Mouse (Mus musculus): ENCODE results near the gene Rac2. TPM values are rescaled to one million over a fixed set of nuclear protein-coding genes. Genes with fewer than 3 reads are reported as not detected.

Gene Rac2
- polyA plus RNA-seq, 1 experiment from 2014 or later: 7.7 TPM

DNA sequence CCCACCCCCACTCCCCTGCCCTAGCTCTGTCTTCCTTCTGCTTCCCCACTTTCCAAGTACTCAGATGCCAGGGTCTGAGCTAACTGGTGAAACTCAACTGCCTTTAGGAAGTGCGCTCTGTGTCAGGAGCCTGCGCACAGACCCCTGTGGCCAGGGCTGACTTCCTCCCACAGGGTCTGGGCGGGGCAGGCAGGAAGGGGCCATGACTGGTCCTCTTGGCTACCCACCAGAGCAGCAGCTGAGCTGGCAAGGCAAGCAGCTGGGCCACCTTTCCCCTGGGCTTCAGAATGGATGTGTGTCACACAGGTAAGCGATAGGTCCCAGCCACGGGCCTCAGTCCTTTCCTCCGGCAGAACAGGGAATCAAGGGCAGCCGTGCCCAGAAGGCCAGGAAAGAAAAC, 24.3 kb upstream of the Rac2 start, which contains the start of gene Cyth4:
Gene Cyth4, plus strand, starts transcription at position 134 of the 400 bp plus-strand sequence.
- Histone ChIP-seq H3K9me3 (no peaks in the 10 kb centered on the region), H3K27ac (replicated peaks) (no peak within 1 kb of the TSS; the same call in 1 of the 2 replicates)
- 83% methylated on average over 7 of the region's 7 CpGs for WGBS

GRCm38 (mm10) chr15:78596504-78596903, 23.9 kb upstream of the Rac2 start:
- no peak for DNase-seq (ENCODE audit: low spot score)
- Histone ChIP-seq H3K4me1 (peaks cover 20% of the 10 kb centered on the region), H3K36me3 (replicated peaks) (no peaks in the 10 kb centered on the region), H3K27me3 (replicated peaks; ENCODE audit: low read depth, poor library complexity, severe bottlenecking) (no peaks in the 10 kb centered on the region), H3K9me3 (no peaks in the 10 kb centered on the region), H3K4me3 (no peak overlapping the region), H3K27ac (replicated peaks) (no peak overlapping the region)
- WGBS: 79% methylated on average over 6 of the region's 6 CpGs

More for the DNA sequence above, 24.3 kb upstream of the Rac2 start, which contains the start of gene Cyth4:
- Histone ChIP-seq H3K4me1 (peaks cover 16% of the 10 kb centered on the region), H3K4me3 (no peak within 1 kb of the TSS), H3K36me3 (replicated peaks) (no peaks in the 10 kb centered on the region), H3K27me3 (replicated peaks; ENCODE audit: low read depth, poor library complexity, severe bottlenecking) (no peaks in the 10 kb centered on the region)
- no peak for DNase-seq (ENCODE audit: low spot score)

DNA sequence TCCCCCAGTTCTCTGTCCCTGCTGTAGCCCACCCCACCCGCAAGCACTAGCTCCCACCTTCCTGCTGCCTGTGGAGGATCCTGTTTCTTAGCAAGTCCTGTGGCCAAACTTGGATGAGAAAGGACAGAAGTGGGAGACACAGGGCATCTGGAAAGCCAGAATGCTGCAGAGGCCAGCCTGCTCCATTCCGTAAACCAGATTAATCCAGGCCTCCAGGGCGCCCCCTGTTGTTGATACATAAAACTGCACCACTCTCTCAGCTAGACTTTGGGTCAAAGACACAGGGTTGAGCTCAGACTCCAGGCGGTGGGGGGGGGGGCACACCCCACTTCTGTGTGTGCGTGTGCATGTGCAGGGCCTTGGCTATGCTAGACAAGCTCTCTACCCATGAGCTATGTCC, 22.9 kb upstream of the Rac2 start:
- no peak for DNase-seq (ENCODE audit: low spot score)
- Histone ChIP-seq H3K36me3 (replicated peaks) (no peaks in the 10 kb centered on the region), H3K9me3 (no peaks in the 10 kb centered on the region), H3K4me3 (no peak overlapping the region), H3K27ac (replicated peaks) (no peak overlapping the region), H3K4me1 (peaks cover 26% of the 10 kb centered on the region), H3K27me3 (replicated peaks; ENCODE audit: low read depth, poor library complexity, severe bottlenecking) (no peaks in the 10 kb centered on the region)
- 73% methylated on average over 5 of the region's 5 CpGs for WGBS

GRCm38 (mm10) chr15:78594831-78595230, 22.2 kb upstream of the Rac2 start:
- no peaks in the 10 kb centered on the region for H3K27me3 ChIP-seq (replicated peaks; ENCODE audit: low read depth, poor library complexity, severe bottlenecking)
- no peak for DNase-seq (ENCODE audit: low spot score)
- peaks cover 26% of the 10 kb centered on the region for H3K4me1 ChIP-seq
- no peak overlapping the region for H3K27ac ChIP-seq (replicated peaks)
- H3K9me3 ChIP-seq: no peaks in the 10 kb centered on the region
- H3K4me3 ChIP-seq: no peak overlapping the region
- WGBS: 91% methylated on average over 2 of the region's 2 CpGs
- no peaks in the 10 kb centered on the region for H3K36me3 ChIP-seq (replicated peaks)

GRCm38 (mm10) chr15:78593896-78594425, 21.4 kb upstream of the Rac2 start:
- WGBS: 90% methylated on average over 7 of the region's 7 CpGs
- no peaks in the 10 kb centered on the region for H3K27me3 ChIP-seq (replicated peaks; ENCODE audit: low read depth, poor library complexity, severe bottlenecking)
- DNase-seq (ENCODE audit: low spot score): no peak

DNA sequence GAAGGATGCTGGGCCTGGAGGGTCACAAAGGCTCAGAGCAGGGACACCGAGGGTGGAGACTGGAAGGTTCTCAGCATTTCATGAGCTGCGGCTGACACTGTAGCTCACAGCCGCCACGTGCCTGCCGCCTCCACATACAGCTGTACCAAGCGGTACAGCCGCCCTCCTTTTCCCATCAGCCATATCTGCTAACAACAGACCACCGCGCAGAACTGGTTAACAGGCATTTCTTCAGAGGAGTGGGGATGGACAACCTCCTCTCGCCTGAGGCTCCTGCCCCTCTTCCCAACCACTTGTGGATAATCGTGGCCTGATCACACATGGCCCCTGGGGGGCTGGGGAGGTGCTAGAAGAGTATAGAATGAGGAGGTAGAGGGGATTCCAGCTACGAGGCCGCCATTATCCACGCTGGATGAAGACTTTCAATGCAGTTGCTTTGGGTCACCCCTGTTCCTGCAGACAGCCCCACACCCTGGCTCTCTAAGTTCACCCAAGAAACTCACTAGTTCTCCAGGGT, 19.9 kb upstream of the Rac2 start:
- Histone ChIP-seq H3K4me3 (no peak overlapping the region), H3K27ac (replicated peaks) (no peak overlapping the region), H3K27me3 (replicated peaks; ENCODE audit: low read depth, poor library complexity, severe bottlenecking) (no peaks in the 10 kb centered on the region), H3K36me3 (replicated peaks) (no peaks in the 10 kb centered on the region), H3K4me1 (peaks cover 26% of the 10 kb centered on the region), H3K9me3 (no peaks in the 10 kb centered on the region)
- no peak for DNase-seq (ENCODE audit: low spot score)
- 80% methylated on average over 14 of the region's 14 CpGs for WGBS

More at GRCm38 (mm10) chr15:78593896-78594425, 21.4 kb upstream of the Rac2 start:
- H3K9me3 ChIP-seq: no peaks in the 10 kb centered on the region
- H3K4me3 ChIP-seq: no peak overlapping the region
- H3K4me1 ChIP-seq: peaks cover 26% of the 10 kb centered on the region
- no peak overlapping the region for H3K27ac ChIP-seq (replicated peaks)
- H3K36me3 ChIP-seq (replicated peaks): no peaks in the 10 kb centered on the region

DNA sequence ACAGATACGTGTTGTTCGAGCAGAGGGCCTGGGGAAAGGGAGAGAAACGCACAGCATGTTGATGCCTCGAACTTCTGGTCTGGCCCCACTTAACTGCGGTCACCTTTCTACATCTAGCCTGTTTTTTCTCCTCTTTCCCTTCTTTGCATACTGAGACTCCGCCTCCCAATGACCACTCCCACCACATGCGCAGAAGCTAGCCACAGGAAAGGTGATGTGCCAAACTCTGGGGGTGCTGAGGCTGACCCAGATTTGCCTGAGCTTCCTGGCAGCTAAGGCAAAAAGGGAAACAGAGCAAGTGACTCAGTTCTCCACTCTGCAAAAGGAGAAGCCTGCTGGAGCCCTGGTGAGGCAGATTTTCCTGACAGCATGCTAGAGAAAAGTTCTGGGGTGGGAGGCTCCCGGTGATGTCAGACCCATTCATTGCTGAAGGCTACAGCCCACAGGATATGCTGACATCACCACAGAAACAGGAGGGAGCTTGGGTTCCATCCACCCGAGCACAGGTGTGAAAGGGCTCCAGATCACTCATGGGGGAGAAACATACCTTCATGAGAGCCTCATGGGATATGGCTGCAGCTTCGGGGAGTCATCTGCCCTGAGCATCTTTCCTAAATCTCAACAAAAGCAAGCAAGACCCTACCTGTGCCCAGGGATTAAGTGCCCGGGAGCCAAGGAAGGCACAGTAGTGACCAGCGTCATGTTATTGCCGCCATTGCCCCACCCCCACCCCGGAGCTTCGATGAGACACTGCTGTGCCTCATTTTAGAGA, 19.3 kb upstream of the Rac2 start:
- H3K36me3 ChIP-seq (replicated peaks): no peaks in the 10 kb centered on the region
- no peak overlapping the region for H3K27ac ChIP-seq (replicated peaks)
- no peak overlapping the region for H3K4me3 ChIP-seq
- H3K27me3 ChIP-seq (replicated peaks; ENCODE audit: low read depth, poor library complexity, severe bottlenecking): no peaks in the 10 kb centered on the region
- DNase-seq (ENCODE audit: low spot score): no peak
- WGBS: 58% methylated on average over 15 of the region's 15 CpGs
- H3K4me1 ChIP-seq: peaks cover 23% of the 10 kb centered on the region
- no peaks in the 10 kb centered on the region for H3K9me3 ChIP-seq

GRCm38 (mm10) chr15:78590785-78591184, 18.2 kb upstream of the Rac2 start:
- Histone ChIP-seq H3K4me3 (no peak overlapping the region), H3K9me3 (peaks cover 3% of the 10 kb centered on the region; the same call in 1 of the 2 replicates), H3K27me3 (replicated peaks; ENCODE audit: low read depth, poor library complexity, severe bottlenecking) (no peaks in the 10 kb centered on the region), H3K4me1 (peaks cover 21% of the 10 kb centered on the region), H3K27ac (replicated peaks) (no peak overlapping the region), H3K36me3 (replicated peaks) (no peaks in the 10 kb centered on the region)
- no peak for DNase-seq (ENCODE audit: low spot score)
- WGBS: 82% methylated on average over 6 of the region's 6 CpGs

DNA sequence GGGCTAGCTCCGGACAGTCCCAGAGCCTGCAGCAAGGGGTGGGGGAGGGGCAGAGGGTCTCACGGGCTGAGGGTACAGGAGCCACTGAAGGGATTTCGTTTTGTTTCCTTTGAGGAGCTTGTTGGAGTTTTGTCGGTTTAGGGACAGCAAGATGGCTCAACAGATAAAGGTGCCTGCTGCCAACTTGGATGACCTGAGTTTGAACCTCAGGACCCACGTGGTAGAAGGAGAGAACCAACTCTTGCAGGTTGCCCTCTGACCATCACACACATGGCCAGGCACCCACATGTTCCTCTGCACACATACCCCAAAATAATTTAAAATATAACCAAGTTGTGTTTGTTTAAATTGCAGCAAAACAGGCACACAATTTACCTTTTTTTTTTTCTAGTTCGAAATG, 17.4 kb upstream of the Rac2 start:
- WGBS: 77% methylated on average over 6 of the region's 6 CpGs
- Histone ChIP-seq H3K36me3 (replicated peaks) (no peaks in the 10 kb centered on the region), H3K27ac (replicated peaks) (no peak overlapping the region), H3K4me1 (peaks cover 21% of the 10 kb centered on the region), H3K9me3 (peaks cover 3% of the 10 kb centered on the region; the same call in 1 of the 2 replicates), H3K4me3 (no peak overlapping the region), H3K27me3 (replicated peaks; ENCODE audit: low read depth, poor library complexity, severe bottlenecking) (no peaks in the 10 kb centered on the region)
- DNase-seq (ENCODE audit: low spot score): no peak

- WGBS: 85% methylated on average over 4 of the region's 4 CpGs
- H3K27me3 ChIP-seq (replicated peaks; ENCODE audit: low read depth, poor library complexity, severe bottlenecking): no peaks in the 10 kb centered on the region
- DNase-seq (ENCODE audit: low spot score): no peak
Observed at GRCm38 (mm10) chr15:78588900-78589299, 16.3 kb upstream of the Rac2 start.

GRCm38 (mm10) chr15:78588049-78588448, 15.5 kb upstream of the Rac2 start:
- no peak for DNase-seq (ENCODE audit: low spot score)
- H3K36me3 ChIP-seq (replicated peaks): no peaks in the 10 kb centered on the region
- peaks cover 21% of the 10 kb centered on the region for H3K4me1 ChIP-seq
- H3K27me3 ChIP-seq (replicated peaks; ENCODE audit: low read depth, poor library complexity, severe bottlenecking): peaks cover 7% of the 10 kb centered on the region
- H3K4me3 ChIP-seq: no peak overlapping the region
- 88% methylated on average over 4 of the region's 4 CpGs for WGBS
- H3K9me3 ChIP-seq: peaks cover 6% of the 10 kb centered on the region; the same call in 1 of the 2 replicates
- no peak overlapping the region for H3K27ac ChIP-seq (replicated peaks)

More at GRCm38 (mm10) chr15:78588900-78589299, 16.3 kb upstream of the Rac2 start:
- Histone ChIP-seq H3K4me1 (peaks cover 21% of the 10 kb centered on the region), H3K4me3 (no peak overlapping the region), H3K36me3 (replicated peaks) (no peaks in the 10 kb centered on the region), H3K9me3 (peaks cover 6% of the 10 kb centered on the region; the same call in 1 of the 2 replicates), H3K27ac (replicated peaks) (no peak overlapping the region)

GRCm38 (mm10) chr15:78587050-78587994, 14.7 kb upstream of the Rac2 start:
- Histone ChIP-seq H3K9me3 (peaks cover 6% of the 10 kb centered on the region; the same call in 1 of the 2 replicates), H3K27me3 (replicated peaks; ENCODE audit: low read depth, poor library complexity, severe bottlenecking) (peaks cover 12% of the 10 kb centered on the region), H3K4me3 (no peak overlapping the region), H3K4me1 (peaks cover 14% of the 10 kb centered on the region), H3K27ac (replicated peaks) (no peak overlapping the region), H3K36me3 (replicated peaks) (no peaks in the 10 kb centered on the region)
- 57% methylated on average over 18 of the region's 18 CpGs for WGBS
- DNase-seq (ENCODE audit: low spot score): peak; percentile 81
